Mouse (Mus musculus): ENCODE measurements around the gene Uhrf1.

Gene Uhrf1

DNA sequence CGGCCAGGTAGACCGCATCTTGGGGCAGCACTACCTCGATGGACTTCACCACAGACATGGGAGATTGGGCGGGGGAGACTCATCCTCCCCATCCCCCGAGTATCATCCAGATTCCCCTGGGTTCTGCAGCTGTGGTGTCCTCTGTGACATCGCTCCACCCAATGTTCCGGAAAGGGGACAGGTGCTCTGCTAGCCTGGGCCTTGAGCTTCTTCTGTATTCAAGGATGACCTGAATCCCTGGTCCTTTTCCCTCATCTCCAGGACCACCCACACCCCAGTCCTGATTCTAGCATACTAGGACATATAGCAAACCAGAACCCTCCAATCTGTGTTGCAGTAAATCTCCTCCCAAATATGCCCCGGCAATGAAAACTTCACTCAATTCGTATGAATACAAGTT, 2.9 kb upstream of the Uhrf1 start, which contains the start of gene Arrdc5:
Arrdc5 (minus strand) TSS at position 101 of the 400 bp plus-strand sequence.
- DNase-seq (ENCODE audit: low spot score in 2 of 2): no peak

- no peak for DNase-seq (ENCODE audit: low spot score in 2 of 2)
Measured at GRCm38 (mm10) chr17:56302363-56302996, 641 bp upstream of the Uhrf1 start.

GRCm38 (mm10) chr17:56303847-56304586, 896 bp downstream of the Uhrf1 start:
- peak; percentile 93 for DNase-seq (ENCODE audit: low spot score in 2 of 2)

- DNase-seq (ENCODE audit: low spot score in 2 of 2): no peak
Measured at GRCm38 (mm10) chr17:56304718-56305117, 1.6 kb downstream of the Uhrf1 start.

DNA sequence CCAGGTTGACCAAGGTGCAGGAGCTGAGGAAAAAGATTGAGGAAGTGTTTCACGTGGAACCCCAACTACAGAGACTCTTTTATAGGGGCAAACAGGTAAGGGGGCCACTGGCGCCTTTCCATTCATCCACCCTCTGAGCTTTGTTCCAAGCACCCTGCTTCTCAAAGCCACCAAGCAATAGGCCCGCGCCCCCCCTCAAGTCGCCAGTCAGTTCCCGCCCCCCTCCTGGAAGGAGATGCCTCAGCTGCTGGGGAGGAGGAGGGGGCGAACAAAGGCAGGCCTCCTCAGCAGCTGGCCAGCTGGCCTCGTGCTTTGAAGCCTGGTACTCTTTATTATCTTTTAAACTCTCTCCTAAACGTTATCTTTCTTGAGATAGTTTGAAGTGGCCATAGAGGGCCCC, 2.0 kb downstream of the Uhrf1 start:
- no peak for DNase-seq (ENCODE audit: low spot score in 2 of 2)

- DNase-seq (ENCODE audit: low spot score in 2 of 2): no peak
Measured at GRCm38 (mm10) chr17:56305826-56306225, 2.7 kb downstream of the Uhrf1 start.

GRCm38 (mm10) chr17:56308088-56308487, 5.0 kb downstream of the Uhrf1 start:
- DNase-seq (ENCODE audit: low spot score in 2 of 2): peak; percentile 58 to 72

GRCm38 (mm10) chr17:56309191-56309945, 6.2 kb downstream of the Uhrf1 start:
- DNase-seq (ENCODE audit: low spot score in 2 of 2): no peak

DNA sequence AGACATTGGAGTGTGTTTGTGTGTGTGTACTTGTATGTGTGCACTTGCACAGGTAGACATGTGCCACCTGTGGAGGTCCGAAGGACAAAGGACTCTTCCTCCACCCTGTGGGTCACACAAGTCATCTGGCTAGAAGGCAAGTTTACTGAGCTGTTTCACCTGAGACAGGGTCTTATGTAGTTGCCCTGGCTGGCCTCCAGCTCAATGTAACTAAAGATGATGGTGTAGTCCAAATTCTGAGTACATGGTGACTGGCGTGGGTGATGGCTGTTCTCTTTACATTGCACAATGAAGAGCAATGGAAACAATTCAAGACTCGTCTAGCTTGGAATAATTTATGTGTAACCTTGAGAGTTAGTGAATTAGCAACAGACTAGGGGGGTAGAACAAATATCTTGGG, 21.3 kb downstream of the Uhrf1 start:
- no peak for DNase-seq (ENCODE audit: low spot score in 2 of 2)

GRCm38 (mm10) chr17:56325450-56326152, 22.5 kb downstream of the Uhrf1 start, which contains the start of gene Kdm4b:
Gene Kdm4b (plus strand): TSS chr17:56326062.
- peak; percentile 94 to 99 for DNase-seq (ENCODE audit: low spot score in 2 of 2)

GRCm38 (mm10) chr17:56326153-56327147, 23.3 kb downstream of the Uhrf1 start:
- DNase-seq (ENCODE audit: low spot score in 2 of 2): no peak

DNA sequence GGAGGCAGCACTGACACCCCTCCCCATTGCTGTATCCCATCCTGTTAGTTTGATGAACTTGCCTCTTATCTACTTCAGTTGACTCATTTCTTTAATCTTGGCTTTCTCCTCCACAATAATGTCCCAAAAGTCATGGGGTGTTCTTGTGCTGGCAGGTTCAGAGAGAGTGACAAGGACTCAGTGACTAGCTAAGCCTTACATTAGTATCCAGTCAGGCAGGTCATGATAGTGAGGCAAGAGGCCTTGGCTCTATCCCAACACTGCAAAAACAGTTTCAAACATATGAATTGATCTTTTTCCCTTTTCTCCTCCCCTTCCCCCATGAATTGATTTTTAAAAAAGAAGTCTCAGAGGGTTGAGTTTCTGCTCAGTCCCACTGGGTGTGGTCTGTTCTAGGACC, 26.1 kb downstream of the Uhrf1 start:
- no peak for DNase-seq (ENCODE audit: low spot score in 2 of 2)

DNA sequence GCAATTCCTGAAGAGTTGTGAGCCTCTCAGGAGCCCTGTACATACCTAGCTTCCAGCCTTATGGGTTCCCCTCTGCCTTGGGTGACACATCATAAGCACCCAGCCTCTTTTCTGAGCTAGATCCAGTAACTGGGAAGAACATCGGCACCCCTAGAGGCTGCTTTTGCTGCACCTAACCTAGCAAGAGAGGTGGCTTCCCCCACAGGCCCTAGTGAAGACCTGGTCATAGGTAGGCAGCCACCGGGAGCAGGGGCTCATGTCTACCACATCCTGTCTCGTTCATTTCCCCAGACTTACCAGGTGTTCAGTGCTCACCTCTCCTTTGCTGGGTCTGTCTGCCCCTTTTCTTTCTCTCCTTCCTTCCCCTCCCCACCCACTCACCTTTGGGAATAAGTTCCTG, 27.2 kb downstream of the Uhrf1 start:
- no peak for DNase-seq (ENCODE audit: low spot score in 2 of 2)

DNA sequence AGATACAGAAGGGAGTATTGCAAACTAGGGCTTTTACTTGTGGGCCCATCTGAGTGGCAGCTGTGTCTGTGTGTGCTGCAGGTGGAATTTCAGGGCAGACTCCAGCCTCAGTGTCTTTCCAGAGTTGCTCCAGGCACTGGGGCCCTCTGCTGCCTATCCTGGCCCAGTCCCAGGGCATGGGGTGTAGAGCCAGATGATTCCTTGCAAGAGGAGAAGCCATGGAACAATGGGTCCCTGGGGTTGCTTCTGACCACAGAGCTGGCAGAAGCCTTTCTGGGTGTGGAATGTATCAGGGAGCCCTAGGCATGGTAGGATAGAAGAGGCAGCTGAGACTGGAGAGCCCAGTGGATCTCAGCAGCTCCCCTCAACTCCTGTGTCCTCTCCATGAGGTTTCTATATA, 28.1 kb downstream of the Uhrf1 start:
- no peak for DNase-seq (ENCODE audit: low spot score in 2 of 2)

- DNase-seq (ENCODE audit: low spot score in 2 of 2): no peak
Measured at GRCm38 (mm10) chr17:56332987-56333386, 29.9 kb downstream of the Uhrf1 start.

DNA sequence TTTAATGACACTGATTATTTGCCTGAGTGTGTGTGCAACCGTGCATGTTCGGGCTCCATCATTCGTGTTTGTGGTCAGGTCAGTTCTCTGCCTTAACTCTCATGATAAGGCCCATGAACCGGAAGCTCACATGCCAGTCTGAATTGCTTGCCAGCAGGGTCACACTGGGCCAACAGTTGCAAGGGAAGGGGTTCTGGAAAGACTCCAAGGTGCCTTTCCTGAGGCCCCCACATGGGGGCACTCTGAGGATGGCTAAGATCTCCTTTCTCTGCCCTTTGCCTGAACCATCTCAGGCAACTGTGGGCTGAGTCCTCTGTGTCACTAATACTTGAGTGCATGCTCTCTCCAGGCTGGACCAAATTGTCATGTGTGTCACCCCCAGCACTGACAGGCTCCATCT, 34.1 kb downstream of the Uhrf1 start:
- no peak for DNase-seq (ENCODE audit: low spot score in 2 of 2)

GRCm38 (mm10) chr17:56337791-56338190, 34.7 kb downstream of the Uhrf1 start:
- no peak for DNase-seq (ENCODE audit: low spot score in 2 of 2)

- DNase-seq (ENCODE audit: low spot score in 2 of 2): no peak
Measured at GRCm38 (mm10) chr17:56338909-56339308, 35.8 kb downstream of the Uhrf1 start.

DNA sequence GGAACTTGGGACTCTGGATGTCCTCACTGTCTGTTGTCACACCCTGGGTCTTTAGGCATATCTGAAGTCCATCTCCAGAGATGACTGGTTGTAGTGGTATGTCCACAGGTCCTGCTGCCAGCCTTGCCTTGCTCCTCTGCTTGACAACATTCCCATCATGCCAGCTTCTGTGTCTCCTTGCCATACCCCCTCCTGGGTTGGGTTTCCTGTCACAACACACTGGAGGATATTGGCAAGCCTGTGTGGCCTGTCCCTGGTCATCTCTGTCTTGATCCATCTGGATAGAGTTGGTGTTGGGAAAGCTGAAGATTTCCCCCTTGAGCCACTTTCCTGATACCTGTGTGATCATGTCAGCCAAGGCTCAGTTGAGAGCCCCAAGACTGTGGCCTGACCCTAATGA, 37.6 kb downstream of the Uhrf1 start:
- no peak for DNase-seq (ENCODE audit: low spot score in 2 of 2)

GRCm38 (mm10) chr17:56343466-56343865, 40.3 kb downstream of the Uhrf1 start:
- no peak for DNase-seq (ENCODE audit: low spot score in 2 of 2)

DNA sequence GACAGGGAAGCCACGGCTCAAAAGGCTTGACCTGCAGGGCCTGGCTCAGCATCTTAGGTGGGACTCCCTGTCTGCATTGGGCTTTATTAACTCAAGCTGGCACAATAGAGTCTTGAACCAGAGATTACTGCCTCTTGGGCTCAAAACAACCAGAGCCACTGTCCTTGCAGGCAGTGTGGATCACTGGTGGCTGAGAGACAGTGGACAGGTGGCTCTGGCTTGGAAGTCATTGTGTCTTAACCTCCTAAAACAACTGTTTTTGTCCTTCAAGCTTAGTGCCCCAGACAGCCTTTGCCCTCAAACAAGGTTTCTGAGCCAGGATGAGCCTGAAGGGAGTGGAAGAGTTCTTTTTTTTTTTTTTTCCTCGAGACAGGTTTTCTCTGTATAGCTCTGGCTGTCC, 42.2 kb downstream of the Uhrf1 start:
- DNase-seq (ENCODE audit: low spot score in 2 of 2): no peak

Data from urinary bladder, adult 18-20 months (tissue).